Comparison of ENCODE assay signal across 8 mouse cellular contexts in the genomic region with DNA sequence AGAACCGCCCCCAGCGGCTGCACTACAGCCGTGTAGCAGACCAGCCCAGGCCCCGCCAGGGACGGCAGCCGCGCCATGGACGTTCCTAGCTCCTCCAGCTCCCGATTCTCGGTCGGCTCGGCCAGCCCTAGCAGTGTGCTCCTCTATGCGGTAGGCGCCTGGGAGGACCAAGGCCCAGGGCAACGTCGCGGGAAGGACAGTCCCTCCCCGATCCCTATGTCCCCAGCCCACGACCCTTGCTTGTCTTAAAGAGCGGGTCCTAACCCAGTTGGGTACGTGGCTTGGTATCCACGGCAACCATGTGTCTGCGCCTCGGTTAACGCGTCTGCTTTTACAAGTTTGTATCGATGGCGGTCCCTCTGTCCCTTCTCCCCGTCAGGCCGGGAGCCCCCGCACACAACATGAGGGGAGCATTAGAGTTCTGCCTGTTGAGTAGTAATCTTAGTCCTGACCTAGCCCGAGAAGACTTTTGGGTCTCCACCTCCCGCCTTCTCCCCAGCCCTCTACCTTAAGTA. TPM values are rescaled to one million over a fixed set of nuclear protein-coding genes. Genes with fewer than 3 reads are reported as not detected.
DNase-seq lines count a peak whose midpoint lies in the region; ATAC-seq lines count a peak whose summit lies in the region.

No protein-coding gene starts in this region.

- peak; percentile 72 for ATAC-seq in heart, embryonic 11.5 days (replicated peaks; ENCODE audit: insufficient number of reproducible peaks, low FRiP score, low TSS enrichment)
- ATAC-seq in forebrain, embryonic 14.5 days, result peak; percentile 86

- H3K4me1 ChIP-seq in heart, embryonic 11.5 days (ENCODE audit: control insufficient read depth, insufficient read depth, low read length), result peaks cover 42% of the 10 kb centered on the region
- H3K4me1 ChIP-seq in forebrain, embryonic 14.5 days (ENCODE audit: control insufficient read depth, insufficient read depth, low read length), result peaks cover 7% of the 10 kb centered on the region

- H3K36me3 ChIP-seq in heart, embryonic 11.5 days (ENCODE audit: control insufficient read depth, insufficient read depth, low read length), result peaks cover 12% of the 10 kb centered on the region
- H3K36me3 ChIP-seq in forebrain, embryonic 14.5 days (ENCODE audit: control insufficient read depth, insufficient read depth, low read length), result peaks cover 23% of the 10 kb centered on the region
- 0 out of 2 replicates have a peak, but pooled peaks cover 8% of the 10 kb centered on the region for H3K36me3 ChIP-seq in macrophage (ENCODE audit: inconsistent target)

- H3K4me2 ChIP-seq in heart, embryonic 11.5 days, result peak overlapping the region; percentile 87
- peak overlapping the region; percentile 80 for H3K4me2 ChIP-seq in forebrain, embryonic 14.5 days (ENCODE audit: low read length)

- H3K27ac ChIP-seq in heart, embryonic 11.5 days (ENCODE audit: low read depth, low read length), result peak overlapping the region; percentile 92
- peak overlapping the region; percentile 83 for H3K27ac ChIP-seq in forebrain, embryonic 14.5 days (ENCODE audit: low read depth, low read length)
- peak overlapping the region; percentile 62 for H3K27ac ChIP-seq in macrophage

- no peaks in the 10 kb centered on the region for H3K9me3 ChIP-seq in heart, embryonic 11.5 days (replicated peaks; ENCODE audit: control insufficient read depth, low read length)
- no peaks in the 10 kb centered on the region for H3K9me3 ChIP-seq in forebrain, embryonic 14.5 days (replicated peaks; ENCODE audit: control insufficient read depth, low read length)

- DNase-seq in heart, postnatal 36 days, result no peak
- DNase-seq in ES-CJ7 (ENCODE audit: low read depth, low spot score), result peak; percentile 48
- DNase-seq in forebrain, embryonic 14.5 days (ENCODE audit: low spot score), result no peak
- no peak for DNase-seq in right cerebral cortex, postnatal 25 days
- DNase-seq in right cerebral cortex, adult 18-20 months, result no peak
- no peak for DNase-seq in gastrocnemius, postnatal 36 days

- intact Hi-C loops in heart, postnatal 36 days (cut with DNase I), result no loop called here
- intact Hi-C loops in gastrocnemius, postnatal 36 days (cut with DNase I), result no loop called here

- under 1% methylated on average over 33 of the region's 33 CpGs for WGBS in heart, embryonic 11.5 days (ENCODE audit: insufficient replicate concordance)
- under 1% methylated on average over 33 of the region's 33 CpGs for WGBS in forebrain, embryonic 14.5 days
- WGBS in macrophage (ENCODE audit: missing documents), result under 1% methylated on average over 33 of the region's 33 CpGs

- H3K79me2 ChIP-seq in macrophage (ENCODE audit: inconsistent target), result peaks cover 64% of the 10 kb centered on the region

- peak overlapping the region; percentile 98 for H3K9ac ChIP-seq in heart, embryonic 11.5 days (ENCODE audit: low read depth, low read length)
- peak overlapping the region; percentile 81 for H3K9ac ChIP-seq in forebrain, embryonic 14.5 days (ENCODE audit: low read length)

- H3K4me3 ChIP-seq in heart, embryonic 11.5 days (ENCODE audit: low read depth, low read length), result peak overlapping the region; percentile 94
- H3K4me3 ChIP-seq in forebrain, embryonic 14.5 days (ENCODE audit: low read depth, low read length), result peak overlapping the region; percentile 64
- H3K4me3 ChIP-seq in macrophage (ENCODE audit: inconsistent target), result peak overlapping the region; percentile 96

- H3K27me3 ChIP-seq in heart, embryonic 11.5 days (ENCODE audit: control insufficient read depth, insufficient read depth, low read length), result no peaks in the 10 kb centered on the region
- no peaks in the 10 kb centered on the region for H3K27me3 ChIP-seq in forebrain, embryonic 14.5 days (replicated peaks; ENCODE audit: control insufficient read depth, insufficient read depth, low read length)

RNA-seq across cellular contexts. Expression of gene 2810004N23Rik, which starts 0.3 kb away (rescaled TPM):
- polyA plus RNA-seq in heart, embryonic 11.5 days (2014; fragmentation: Nextera tagmentation; extraction: Ambion mirVana), result 47.9 and 49.7 TPM in 2 replicates
- total RNA-seq in heart, postnatal 36 days (2021), result 10 to 100 TPM; 44.8 to 47.4 TPM
- polyA plus RNA-seq in forebrain, embryonic 14.5 days (2014; fragmentation: Nextera tagmentation; extraction: Ambion mirVana), result 25.0 and 29.1 TPM in 2 replicates
- total RNA-seq in macrophage (2018; cell fraction: chromatin; rRNA removed), result 10 to 100 TPM in 14 of 26 experiments, 1 to 10 TPM in 12; 3.5 to 31.7 (median 11.6) TPM
- total RNA-seq in macrophage (2018; cell fraction: cytosol; rRNA removed), result 10 to 100 TPM in 21 of 26 experiments, 1 to 10 TPM in 5; 7.1 to 16.9 (median 12.5) TPM
- 10 to 100 TPM in 12 of 26 experiments, 1 to 10 TPM in 14; 4.6 to 30.9 (median 7.7) TPM for total RNA-seq in macrophage (2018; cell fraction: nucleus; rRNA removed)
- polyA plus RNA-seq in macrophage (2018), result 11.3 to 24.7 TPM (median 17.6 TPM) in 3 replicates
- total RNA-seq in gastrocnemius, postnatal 36 days (2021), result 10 to 100 TPM; 25.5 to 27.5 TPM

RNA-seq across cellular contexts. Expression of gene Gnpat, which starts 0.4 kb away (rescaled TPM):
- 95.4 and 113 TPM in 2 replicates for polyA plus RNA-seq in heart, embryonic 11.5 days (2014; fragmentation: Nextera tagmentation; extraction: Ambion mirVana)
- 100 to 1,000 TPM; 174 to 194 TPM for total RNA-seq in heart, postnatal 36 days (2021)
- polyA plus RNA-seq in forebrain, embryonic 14.5 days (2014; fragmentation: Nextera tagmentation; extraction: Ambion mirVana), result 93.5 and 95.5 TPM in 2 replicates
- 10 to 100 TPM; 13.0 to 86.1 (median 52.1) TPM for total RNA-seq in macrophage (2018; cell fraction: chromatin; rRNA removed)
- total RNA-seq in macrophage (2018; cell fraction: cytosol; rRNA removed), result 10 to 100 TPM; 18.8 to 41.4 (median 26.3) TPM
- total RNA-seq in macrophage (2018; cell fraction: nucleus; rRNA removed), result 10 to 100 TPM; 15.4 to 64.8 (median 37.3) TPM
- polyA plus RNA-seq in macrophage (2018), result 34.0 to 66.4 TPM (median 41.8 TPM) in 3 replicates
- 100 to 1,000 TPM; 146 to 148 TPM for total RNA-seq in gastrocnemius, postnatal 36 days (2021)

RNA-seq across cellular contexts. Expression of gene Exoc8, which starts 34.3 kb away (rescaled TPM):
- 5.4 and 5.9 TPM in 2 replicates for polyA plus RNA-seq in heart, embryonic 11.5 days (2014; fragmentation: Nextera tagmentation; extraction: Ambion mirVana)
- 10 to 100 TPM; 18.5 to 22.8 TPM for total RNA-seq in heart, postnatal 36 days (2021)
- 5.9 and 7.2 TPM in 2 replicates for polyA plus RNA-seq in forebrain, embryonic 14.5 days (2014; fragmentation: Nextera tagmentation; extraction: Ambion mirVana)
- 10 to 100 TPM in 17 of 26 experiments, 1 to 10 TPM in 9; 1.6 to 28.9 (median 11.0) TPM for total RNA-seq in macrophage (2018; cell fraction: chromatin; rRNA removed)
- total RNA-seq in macrophage (2018; cell fraction: cytosol; rRNA removed), result 10 to 100 TPM; 10.7 to 27.2 (median 17.8) TPM
- total RNA-seq in macrophage (2018; cell fraction: nucleus; rRNA removed), result 10 to 100 TPM in 24 of 26 experiments, 1 to 10 TPM in 2; 8.6 to 32.9 (median 17.3) TPM
- 8.3 to 14.5 TPM (median 12.6 TPM) in 3 replicates for polyA plus RNA-seq in macrophage (2018)
- 1 to 10 TPM; 6.3 to 8.0 TPM for total RNA-seq in gastrocnemius, postnatal 36 days (2021)

RNA-seq across cellular contexts. Expression of gene Sprtn, which starts 34.5 kb away (rescaled TPM):
- 7.1 and 8.6 TPM in 2 replicates for polyA plus RNA-seq in heart, embryonic 11.5 days (2014; fragmentation: Nextera tagmentation; extraction: Ambion mirVana)
- total RNA-seq in heart, postnatal 36 days (2021), result 10 to 100 TPM; 12.2 to 12.8 TPM
- 9.8 and 11.1 TPM in 2 replicates for polyA plus RNA-seq in forebrain, embryonic 14.5 days (2014; fragmentation: Nextera tagmentation; extraction: Ambion mirVana)
- total RNA-seq in macrophage (2018; cell fraction: chromatin; rRNA removed), result 10 to 100 TPM in 25 of 26 experiments, 1 to 10 TPM in 1; 9.3 to 47.1 (median 27.5) TPM
- 10 to 100 TPM; 11.4 to 19.2 (median 15.5) TPM for total RNA-seq in macrophage (2018; cell fraction: cytosol; rRNA removed)
- 10 to 100 TPM; 13.0 to 38.1 (median 27.0) TPM for total RNA-seq in macrophage (2018; cell fraction: nucleus; rRNA removed)
- 11.4 to 15.2 TPM (median 12.6 TPM) in 3 replicates for polyA plus RNA-seq in macrophage (2018)
- total RNA-seq in gastrocnemius, postnatal 36 days (2021), result 1 to 10 TPM; 5.0 to 6.9 TPM
